Mouse (Mus musculus) left cerebral cortex, adult 8-10 months (tissue): Measurements from ENCODE around the gene Tbc1d23. TPM values are rescaled to one million over a fixed set of nuclear protein-coding genes. Genes with fewer than 3 reads are reported as not detected.

Source experiments
- total RNA-seq, 4 experiments: library from RNA; stranded (reverse); gene quantifications; 2 replicates each; pipeline ENCODE4 v1.2.4; 2022

Tbc1d23 gene
- total RNA-seq, 4 experiments from 2014 or later: 46.3 to 50.2 (median 46.6) TPM

Other genes starting within 250 kb of the Tbc1d23 start
- gene Tmem45a2, start 160.1 kb downstream of the Tbc1d23 start, total RNA-seq: under 1 TPM in 2 of 4 experiments, not detected in 2; 0.16 to 0.34 TPM
- 100 to 1,000 TPM; 105 to 125 (median 117) TPM for gene Tomm70a, start 109.8 kb downstream of the Tbc1d23 start, total RNA-seq
- gene Nit2, start 64.2 kb downstream of the Tbc1d23 start, total RNA-seq: 10 to 100 TPM; 11.4 to 16.4 (median 14.9) TPM
- gene Tmem30c, start 61.4 kb upstream of the Tbc1d23 start, total RNA-seq: under 1 TPM; 0.23 to 0.39 (median 0.28) TPM
- gene Filip1l, start 121.6 kb upstream of the Tbc1d23 start, total RNA-seq: 1 to 10 TPM; 2.5 to 3.6 (median 3.4) TPM